Mouse (Mus musculus) frontal cortex, adult (tissue): ENCODE data around the gene Btbd10.

Experiments
- ATAC-seq: cut with Nextera tagmentation; 2 replicates; pipeline ENCODE4 v1.9.2; 2017; ENCODE audit warnings: mild to moderate bottlenecking, moderate library complexity, mixed read lengths; ENCODE audit not compliant: low TSS enrichment

Gene Btbd10

GRCm38 (mm10) chr7:113368746-113369619 lies at the start of gene Btbd10:
Gene Btbd10, minus strand, starts transcription at chr7:113369392.
- ATAC-seq = peak; percentile 97

DNA sequence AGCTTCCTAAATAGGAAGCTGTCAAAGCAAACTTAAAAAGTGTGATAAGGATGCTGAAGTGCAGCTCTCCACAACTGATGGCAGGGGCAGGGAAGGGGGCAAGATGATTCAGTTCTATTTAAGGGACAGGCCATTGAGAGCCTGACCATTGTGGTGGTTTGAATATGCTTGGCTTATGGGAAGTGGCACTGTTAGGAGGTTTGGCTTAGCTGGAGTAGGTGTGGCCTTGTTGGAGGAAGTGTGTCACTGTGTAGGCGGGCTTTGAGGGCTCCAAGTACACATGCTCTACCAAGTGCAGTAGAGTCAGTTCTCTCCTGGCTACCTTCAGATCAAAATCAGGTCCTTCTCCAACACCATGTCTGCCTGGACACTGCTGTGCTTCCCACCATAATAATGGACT lies 47.3 kb upstream of the Btbd10 start:
- ATAC-seq = no peak

DNA sequence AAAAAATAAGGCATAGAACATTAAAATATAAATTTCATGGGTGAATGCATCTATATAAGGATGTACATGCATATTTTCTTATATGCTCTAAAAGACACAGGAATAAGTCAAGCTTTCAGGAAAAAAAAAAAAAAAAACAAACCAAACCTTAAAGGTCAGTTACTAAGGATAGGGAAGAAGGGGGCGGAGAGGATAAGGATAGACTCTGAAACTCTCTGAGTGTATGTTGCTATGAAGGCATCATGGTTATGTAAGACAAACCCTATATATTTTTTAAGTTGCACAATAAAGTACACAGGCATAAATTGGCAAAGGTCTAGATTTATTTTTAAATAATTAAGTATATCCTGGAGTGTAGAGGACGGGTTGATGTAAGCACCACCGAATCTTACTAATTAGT lies 46.1 kb upstream of the Btbd10 start:
- peak; percentile 76 for ATAC-seq

DNA sequence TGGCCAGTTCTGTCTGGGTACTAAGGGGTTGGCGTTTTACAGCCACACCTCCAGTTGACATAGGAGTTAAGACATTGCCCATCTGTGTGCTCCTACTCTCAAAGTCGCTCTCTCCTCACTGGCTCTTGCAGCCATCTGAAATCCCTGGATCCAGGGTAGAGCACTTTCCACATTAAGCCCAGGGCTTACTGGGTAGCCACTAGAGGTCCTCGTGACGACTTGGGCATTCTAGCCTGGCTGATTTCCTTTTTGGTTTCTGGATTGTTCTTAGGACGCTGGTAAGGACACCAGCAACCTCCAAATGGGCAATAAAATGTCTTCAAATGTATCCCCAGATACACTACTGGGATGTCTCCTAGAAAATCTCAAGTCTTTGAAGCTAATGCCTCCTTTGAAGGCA lies 39.5 kb upstream of the Btbd10 start:
- ATAC-seq = no peak

DNA sequence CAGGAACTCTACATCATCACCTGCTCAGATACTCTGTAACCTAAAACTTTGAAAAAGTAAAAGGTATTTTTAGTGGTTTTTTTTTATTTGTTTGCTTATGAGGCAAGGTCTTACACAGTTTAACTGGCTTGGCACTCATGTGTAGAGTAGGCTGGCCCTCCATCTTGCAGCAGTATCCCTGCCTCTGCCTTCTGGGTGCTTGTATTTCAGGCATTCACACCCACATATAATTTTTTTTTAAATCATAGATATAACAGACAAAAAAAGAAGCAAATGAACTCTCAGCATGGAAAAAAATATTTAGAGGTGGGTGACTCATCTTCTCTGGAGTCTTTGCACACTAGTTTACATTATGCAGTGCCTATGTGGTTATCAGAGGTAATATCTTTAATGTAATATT lies 28.9 kb upstream of the Btbd10 start:
- ATAC-seq = peak; percentile 94

- ATAC-seq = no peak
Observed at GRCm38 (mm10) chr7:113396661-113397060, 27.5 kb upstream of the Btbd10 start.

GRCm38 (mm10) chr7:113391619-113392018 lies 22.4 kb upstream of the Btbd10 start:
- no peak for ATAC-seq

- no peak for ATAC-seq
Observed at GRCm38 (mm10) chr7:113388470-113388869, 19.3 kb upstream of the Btbd10 start, which contains the start of gene Pth. Gene Pth, minus strand, starts transcription at chr7:113388570.

- peak; percentile 100 for ATAC-seq
Observed at GRCm38 (mm10) chr7:113377875-113378658, 8.9 kb upstream of the Btbd10 start.

GRCm38 (mm10) chr7:113372682-113373081 lies 3.5 kb upstream of the Btbd10 start:
- no peak for ATAC-seq

DNA sequence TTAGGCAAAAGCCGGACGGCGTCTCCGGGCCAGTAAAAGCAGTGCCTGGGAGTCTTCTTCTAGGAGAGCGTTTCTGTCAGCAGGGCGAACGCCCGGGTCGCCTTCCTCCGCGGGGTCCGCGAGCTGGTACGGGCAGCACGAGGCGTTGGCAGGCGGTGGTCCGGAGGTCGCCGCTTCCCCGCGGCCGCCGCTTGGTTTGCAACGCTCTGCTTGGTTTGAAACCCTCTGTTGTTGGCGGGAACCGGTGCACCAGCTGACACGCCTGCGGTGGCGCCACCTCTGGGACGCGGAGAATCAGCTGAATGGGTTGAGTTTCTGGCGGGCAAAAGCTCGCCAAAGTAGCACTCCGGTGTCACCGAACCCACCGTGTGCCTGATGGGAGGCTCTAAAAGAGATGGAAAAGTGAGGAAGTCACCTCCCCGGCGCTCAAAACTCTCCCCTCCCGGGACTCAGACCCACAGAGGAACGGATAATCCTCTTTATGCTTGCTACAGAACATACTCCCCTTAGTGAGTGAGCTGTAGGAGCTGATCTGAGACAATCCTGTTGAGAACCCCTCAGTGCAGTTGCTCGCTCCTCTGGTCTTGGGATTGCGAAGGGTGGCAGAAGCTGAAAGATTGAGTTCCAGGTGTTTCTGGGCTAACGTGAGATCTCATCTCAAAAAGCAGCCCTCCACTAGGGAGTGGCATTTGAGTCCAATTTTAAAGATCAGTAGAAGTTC lies 588 bp upstream of the Btbd10 start:
- ATAC-seq = peak; percentile 68

DNA sequence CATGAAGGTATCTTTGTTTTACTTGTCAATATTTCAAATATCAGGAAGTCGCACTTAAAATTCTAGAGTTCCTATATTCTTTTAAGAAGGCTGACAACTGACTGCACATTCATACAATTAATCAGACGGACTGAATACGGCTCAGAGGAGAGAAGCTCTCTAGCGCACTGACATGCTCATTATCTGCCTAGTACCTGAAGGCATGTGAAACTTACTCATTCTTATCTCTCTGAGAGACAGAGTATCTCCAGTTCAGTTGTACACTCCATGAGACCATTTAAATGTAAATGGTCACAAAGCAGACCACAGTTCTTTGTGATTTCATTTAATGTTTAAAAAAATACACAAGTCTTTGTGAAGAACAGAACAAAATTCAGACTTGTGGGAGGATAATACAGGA lies 1.8 kb downstream of the Btbd10 start:
- ATAC-seq = no peak

- ATAC-seq = no peak
Observed at GRCm38 (mm10) chr7:113349089-113349488, 20.1 kb downstream of the Btbd10 start.

DNA sequence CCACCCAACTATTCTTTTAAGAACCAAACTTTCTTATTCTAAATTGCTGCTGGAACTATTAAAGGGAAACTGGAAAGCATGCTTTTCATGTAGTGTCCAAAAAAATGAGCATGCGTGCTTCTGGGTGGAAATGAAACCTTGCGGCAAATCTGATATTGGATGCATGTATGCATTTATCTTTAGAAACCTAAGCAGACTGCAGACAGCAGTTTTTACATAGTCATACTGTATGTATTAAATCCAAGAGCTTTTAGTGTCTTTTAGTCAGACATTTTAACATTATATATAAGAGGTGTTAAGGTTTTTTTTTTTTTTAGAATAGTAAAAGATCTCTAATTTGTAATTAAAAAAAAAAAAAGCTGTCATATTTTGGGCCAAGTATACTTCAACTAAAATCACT lies 21.5 kb downstream of the Btbd10 start:
- peak; percentile 42; the same call in 1 of the 2 replicates for ATAC-seq

GRCm38 (mm10) chr7:113347271-113347670 lies 21.9 kb downstream of the Btbd10 start:
- ATAC-seq = peak; percentile 98

DNA sequence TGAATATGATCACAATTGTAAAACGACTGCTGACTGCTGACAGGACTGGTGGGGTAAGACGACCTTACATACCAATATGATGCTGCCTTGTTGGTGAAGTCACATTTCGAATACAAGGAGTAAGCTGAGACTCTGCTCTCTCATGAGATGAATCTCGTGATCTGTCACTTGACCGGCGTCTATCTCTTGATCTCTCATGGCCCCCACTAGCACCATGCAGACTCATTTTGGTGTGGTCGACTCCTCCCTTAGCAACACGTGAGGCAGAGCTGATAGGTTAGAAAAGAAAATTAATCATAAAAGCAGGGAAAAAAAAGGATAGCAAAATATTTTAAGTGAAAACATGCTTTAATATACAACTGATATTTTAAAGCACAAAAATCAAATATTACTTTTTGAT lies 33.9 kb downstream of the Btbd10 start:
- ATAC-seq = no peak

GRCm38 (mm10) chr7:113334036-113334435 lies 35.2 kb downstream of the Btbd10 start:
- ATAC-seq = peak; percentile 93

DNA sequence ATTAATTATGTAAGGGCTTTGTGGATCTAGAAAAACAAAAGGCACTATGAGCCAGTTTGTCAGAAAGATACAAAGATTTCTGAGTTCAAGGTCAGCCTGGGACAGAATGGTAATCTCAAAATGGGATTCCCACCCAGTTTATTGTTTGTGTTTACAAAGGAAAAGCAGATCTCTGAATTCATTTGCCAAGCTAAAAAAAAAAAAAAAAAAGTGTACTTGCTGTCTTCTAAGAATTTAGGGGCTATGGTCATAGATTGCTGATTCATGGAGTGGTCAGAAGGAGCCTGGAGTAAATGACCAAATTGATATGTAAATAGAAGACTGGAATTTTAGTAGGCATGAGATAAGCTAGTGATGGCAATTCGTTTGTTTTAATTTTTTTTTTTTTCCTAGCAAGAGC lies 49.1 kb downstream of the Btbd10 start:
- no peak for ATAC-seq

DNA sequence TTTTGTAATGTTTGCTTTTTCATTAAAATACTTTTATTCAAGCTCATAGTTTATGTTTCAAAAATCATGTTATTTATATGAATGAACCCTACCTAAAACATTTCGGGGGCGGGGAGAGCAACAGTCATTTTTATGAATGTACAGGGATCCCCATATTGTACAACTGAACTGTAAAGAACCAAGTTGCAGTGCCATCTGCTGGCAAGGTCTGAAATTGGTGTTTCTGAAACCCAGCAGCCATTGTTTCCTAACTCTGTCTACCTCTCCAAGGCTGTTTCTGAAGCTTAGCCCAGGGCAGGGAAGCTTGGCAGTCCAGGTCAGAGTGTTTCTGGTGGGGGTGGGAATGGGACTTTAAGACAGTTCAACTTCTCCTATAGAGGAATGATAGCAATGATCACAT lies 57.4 kb downstream of the Btbd10 start:
- ATAC-seq = peak; percentile 48; the same call in 1 of the 2 replicates

GRCm38 (mm10) chr7:113310136-113310535 lies 59.1 kb downstream of the Btbd10 start:
- ATAC-seq = no peak

DNA sequence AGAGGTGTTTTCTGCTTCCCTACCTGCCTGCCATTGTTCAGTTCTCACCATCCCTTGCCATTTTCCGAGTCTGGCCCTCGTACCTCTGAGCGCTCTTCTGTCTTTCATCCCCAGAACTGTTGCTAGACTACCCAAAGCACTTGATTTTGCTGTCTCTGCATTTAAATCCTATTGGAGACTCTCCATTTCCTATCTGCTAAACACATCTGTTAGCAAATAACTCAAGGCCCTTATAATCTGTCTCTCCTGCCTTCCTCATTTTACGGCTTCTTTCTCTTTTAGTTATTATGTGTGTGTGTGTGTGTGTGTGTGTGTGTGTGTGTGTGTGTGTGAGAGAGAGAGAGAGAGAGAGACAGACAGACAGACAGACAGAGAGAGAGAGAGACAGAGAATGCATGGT lies 71.4 kb downstream of the Btbd10 start:
- ATAC-seq = no peak
